Mouse (Mus musculus): ENCODE measurements around the gene Wdr4. TPM values are rescaled to one million over a fixed set of nuclear protein-coding genes. Genes with fewer than 3 reads are reported as not detected.

The Wdr4 gene
- total RNA-seq, 2 experiments from 2014 or later = 20.5 to 24.0 TPM

DNA sequence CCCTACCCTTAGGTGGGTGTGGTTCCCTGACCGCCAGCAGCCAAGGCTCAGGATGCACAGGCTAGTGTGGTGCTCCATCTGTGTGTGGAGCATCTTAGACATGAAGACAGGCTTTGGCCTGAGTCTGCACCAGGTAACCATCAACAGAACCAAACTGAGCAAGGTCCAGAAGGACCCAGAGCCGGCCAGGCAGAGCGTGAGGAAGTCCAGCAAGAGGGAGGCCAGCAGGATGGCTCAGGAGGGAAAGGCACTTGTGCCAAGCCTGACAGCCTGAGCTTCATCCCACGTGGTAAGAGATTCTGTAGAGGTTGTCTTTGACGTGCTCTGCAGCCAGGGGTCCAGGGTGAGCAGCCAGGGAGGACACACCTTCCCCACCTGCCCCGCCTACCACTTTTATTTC is 22.1 kb downstream of the Wdr4 start:
- no peak for DNase-seq

DNA sequence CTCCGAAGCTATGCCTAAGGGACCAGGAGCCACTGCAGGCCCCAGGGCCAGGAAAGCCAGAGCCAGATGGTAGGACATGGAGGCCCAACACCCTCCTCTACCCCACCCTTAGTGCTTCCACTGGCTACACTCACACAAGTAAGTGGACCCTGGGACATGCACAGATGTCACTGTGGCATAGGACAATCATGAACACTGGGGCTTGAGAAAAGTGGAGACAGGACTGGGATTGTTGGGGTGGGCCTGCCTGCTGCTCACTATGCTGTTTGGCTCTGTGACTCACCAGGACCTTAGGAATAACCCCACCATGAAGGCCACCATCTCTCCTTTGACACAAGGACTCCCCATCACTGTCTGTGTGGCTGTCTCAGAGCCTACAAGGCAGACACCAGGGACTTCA is 24.8 kb downstream of the Wdr4 start:
- no peak for DNase-seq

DNA sequence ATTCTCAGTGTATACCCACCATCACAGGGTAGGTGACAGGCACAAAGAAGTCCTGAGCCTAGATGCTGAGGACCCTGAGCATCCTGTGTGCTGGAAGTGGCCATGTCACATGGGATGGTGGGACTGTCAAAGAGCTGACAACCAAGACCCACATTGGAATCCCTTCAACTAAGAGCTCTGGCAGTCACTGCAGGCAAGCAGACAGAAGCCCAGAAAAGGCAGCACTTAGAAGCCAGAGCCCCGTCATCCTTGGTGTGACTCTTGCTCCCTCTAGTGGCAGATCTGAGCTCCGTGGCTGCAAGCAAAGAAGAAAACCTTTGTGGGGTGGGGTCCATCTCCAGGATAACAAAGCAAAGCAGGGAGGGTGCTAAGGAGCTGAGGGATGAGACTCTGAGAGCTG is 27.4 kb downstream of the Wdr4 start:
- peak; percentile 66 to 82 for DNase-seq

DNA sequence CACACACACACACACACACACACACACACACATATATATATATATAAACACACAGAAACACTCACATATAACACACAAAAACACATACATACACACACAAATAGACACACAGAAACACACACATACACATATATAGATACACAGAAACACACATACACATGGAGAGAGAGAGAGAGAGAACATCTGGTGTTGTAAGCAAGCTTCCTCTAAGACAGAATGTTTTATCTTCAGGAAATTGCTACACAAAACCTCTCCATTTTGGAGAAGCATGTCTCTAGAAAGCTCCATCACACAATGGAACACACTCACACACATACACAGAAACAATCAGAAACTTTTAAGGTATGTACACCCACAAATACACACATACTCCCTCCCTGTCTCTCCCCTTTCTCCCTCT is 28.4 kb downstream of the Wdr4 start:
- DNase-seq = no peak

DNA sequence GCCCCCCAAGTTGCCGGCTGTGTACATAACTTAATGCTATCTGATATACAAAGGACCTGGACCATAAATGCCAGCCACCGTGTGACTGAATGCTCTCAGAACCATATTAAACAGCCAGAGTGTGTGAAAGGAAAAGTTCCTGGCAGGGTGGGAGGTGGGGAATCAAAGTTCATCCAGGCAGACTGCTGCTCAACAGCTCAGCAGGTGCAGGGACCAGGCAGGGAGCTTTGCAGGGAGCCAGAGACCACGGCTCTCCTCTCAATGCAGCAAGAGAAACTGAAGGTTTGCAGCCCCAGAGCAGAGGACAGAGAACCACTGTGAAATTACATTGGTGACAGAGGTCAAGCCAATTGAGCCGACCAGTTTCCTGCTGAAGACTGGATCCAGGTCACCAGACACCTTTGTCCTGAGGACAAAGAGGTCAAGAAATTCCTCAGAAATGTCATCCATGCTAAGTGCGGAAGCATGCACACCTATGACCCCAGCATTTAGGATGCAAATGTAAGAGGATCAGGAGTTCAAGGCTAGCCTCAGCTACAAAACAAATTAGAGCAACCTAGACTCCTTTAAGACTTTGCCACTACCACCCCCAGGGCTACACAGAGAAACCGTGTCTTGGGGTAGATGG is 32.2 kb downstream of the Wdr4 start:
- no peak for DNase-seq

DNA sequence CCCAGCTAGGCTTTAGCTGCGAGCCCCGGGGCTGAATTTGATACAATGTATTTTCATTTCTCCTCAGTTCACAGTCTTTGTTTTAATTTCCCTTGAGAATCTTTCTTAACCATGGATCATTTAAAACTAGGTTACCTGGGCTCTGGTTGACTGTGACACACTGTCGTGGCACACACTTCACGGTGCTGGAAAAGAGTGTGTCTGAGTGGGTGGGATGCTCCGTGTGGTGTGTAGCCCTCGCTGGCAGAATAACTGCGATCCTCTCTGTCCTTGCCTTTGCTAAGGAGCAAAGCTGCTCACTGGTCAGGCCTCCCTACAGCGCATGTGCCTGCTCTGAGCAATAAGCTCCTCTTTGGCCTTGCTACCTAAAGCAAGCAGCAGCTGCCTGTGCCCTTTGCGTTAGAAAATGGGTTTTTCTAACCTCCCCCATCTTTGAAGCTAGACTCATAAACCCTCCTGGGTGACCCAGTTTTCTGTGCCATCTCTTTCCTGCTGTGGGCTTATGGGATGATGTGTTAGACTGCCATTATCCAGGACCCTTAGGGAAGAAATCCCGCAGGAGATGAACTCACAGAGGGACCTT is 33.1 kb downstream of the Wdr4 start:
- DNase-seq = no peak

DNA sequence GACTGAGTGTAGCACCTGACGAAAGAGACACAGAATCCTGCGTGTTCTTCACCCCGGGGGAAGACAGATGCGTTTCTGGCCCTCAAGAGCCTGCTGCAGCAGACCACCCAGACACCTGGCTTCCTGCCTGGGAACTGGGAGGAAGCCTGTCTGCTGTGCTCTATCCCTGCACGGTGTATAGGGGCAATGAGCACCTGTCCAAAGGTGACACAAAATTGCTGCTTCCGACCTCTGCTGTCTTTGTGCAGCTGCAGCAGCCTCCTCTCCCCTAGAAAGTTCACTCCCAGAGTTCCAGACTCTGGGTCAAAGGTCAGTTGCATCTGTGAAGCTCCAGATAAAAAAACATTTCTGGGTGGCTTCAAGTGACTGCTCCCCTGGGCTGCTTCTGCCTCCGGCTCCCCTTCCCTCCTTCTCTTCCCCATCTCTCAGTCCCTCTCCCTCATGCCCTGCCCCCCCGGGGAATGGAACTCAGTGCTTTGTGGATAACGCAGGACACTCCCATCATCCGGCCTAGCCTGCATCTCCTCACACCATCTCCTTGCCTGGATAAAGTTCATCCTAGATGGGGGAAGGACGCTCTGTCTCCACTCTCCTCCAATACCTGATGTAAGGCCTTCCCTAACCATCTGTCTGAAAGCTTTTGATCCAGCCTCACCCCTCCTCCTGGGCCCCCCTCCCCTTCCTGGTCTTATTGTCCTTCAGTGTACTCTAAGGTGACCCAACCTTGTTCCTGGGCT is 40.5 kb downstream of the Wdr4 start:
- no peak for DNase-seq

DNA sequence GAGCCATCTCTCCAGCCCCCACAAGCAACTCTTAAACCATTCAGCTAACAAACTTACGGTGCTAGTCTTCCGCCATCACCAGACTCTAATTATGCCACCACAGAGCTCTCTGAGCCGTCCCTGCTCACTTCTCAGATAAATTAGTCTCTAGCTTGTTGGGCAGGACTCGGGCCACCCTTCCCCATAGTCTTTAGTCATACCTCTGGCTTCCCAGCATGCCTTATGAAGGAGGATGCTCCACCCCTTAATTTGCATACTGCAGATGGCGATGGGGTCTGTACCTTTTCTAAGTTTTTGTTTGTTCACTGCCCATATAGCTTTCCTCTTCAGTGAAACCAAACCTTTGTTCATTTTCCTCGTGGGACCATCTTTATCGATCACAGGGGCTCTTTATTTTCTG is 41.2 kb downstream of the Wdr4 start:
- DNase-seq = no peak

DNA sequence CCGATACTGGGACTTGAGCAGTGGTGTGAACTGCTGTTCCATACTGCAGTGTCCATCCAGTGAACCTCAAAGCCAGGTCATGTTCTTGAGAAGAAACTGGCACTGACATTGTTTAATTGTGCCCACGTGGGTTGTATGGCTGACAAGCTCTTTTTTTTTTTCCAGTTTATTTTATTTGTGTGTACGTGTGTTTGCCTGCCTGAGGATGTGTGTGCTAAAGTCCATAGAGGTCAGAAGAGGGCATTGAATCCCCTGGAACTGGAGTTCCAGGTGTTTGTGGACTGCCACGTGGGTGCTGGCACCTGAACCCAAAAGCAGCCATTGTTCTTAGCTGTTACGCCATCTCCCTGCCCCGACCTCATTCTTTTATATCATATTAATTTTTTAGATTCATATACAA is 45.4 kb downstream of the Wdr4 start:
- DNase-seq = no peak

DNA sequence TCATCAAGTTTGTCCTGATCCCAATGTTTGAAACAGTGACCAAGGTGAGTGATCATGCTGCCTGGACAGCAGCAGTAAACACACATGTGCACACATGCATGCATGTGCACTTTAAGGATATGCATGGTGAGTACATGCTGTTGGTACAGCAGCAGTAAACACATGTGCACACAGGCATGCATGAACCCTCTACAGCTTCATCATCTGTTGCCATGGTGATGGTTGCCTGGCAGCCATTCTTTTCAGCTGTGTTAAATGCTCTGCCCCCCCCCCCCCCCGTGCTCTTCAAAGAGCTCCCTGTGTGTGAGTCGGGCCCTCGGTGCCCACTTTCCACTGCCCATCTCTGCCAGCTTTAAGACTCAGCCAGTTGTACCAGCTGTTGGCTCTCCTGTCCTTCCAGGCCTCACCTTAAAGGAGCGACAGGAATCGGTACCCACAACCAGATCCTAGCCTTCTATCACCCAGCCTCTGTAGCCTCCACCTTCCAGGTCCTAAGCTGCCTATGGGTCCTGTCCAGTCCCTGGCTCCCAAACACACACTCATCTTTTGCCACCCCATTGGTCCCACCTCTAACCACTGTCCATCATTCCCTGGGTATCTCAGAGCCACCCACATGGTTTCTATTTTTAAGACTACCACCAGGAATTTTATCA is 48.9 kb downstream of the Wdr4 start:
- DNase-seq = no peak

DNA sequence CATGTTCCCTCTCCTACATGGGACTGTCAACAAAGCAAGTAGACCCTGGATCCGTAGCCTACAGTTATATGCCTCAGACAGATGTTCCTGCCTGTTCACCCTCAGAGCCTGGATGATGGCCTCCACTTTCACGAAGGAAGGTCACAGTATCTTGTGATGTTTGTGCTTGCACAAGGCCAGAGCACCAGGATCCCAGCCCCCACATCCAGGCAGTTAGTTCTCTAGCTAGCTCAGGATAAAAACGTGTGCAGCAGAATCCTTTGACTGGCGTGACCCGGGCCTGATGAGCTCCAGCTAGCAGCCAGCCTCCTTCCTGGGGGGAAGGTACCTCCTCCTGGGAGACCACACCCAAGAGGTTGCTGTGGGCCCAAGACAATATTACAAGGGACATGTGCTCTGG is 51.3 kb downstream of the Wdr4 start:
- DNase-seq = peak; percentile 47 to 52

DNA sequence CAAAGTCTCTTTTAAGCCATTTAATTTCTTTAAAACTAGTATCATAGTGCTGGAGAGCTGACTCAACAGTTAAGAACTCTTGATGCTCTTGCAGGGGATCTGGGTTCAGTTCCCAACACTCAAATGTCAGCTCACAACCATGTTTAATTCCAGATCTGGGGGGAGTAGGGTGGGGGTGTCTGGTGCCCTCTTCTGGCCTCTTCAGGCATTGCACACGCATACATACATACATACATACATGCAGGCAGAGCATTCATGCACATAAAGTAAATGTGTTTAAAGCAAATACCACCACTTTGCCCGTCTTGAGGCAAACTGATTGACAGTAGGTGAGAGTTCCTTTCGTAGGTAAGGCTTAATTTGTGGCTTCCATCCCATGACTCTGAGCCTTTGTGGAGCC is 52.9 kb downstream of the Wdr4 start:
- no peak for DNase-seq

DNA sequence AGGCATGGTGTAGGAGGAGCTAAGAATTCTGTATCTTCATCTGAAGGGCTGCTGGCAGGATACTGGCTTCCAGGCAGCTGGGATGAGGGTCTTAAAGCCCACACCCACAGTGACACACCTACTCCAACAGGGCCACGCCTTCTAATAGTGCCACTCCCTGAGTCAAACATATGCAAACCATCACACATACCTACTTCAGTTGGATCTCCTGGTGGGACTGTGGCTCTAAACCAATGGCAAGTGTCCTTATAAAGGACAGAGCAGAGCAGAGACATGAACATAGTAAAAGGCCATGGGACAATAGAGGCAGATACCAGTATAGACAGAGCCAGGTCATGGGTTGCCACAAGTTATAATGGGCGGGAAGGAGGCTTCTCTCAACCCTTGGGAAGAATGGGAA is 57.3 kb downstream of the Wdr4 start:
- no peak for DNase-seq

DNA sequence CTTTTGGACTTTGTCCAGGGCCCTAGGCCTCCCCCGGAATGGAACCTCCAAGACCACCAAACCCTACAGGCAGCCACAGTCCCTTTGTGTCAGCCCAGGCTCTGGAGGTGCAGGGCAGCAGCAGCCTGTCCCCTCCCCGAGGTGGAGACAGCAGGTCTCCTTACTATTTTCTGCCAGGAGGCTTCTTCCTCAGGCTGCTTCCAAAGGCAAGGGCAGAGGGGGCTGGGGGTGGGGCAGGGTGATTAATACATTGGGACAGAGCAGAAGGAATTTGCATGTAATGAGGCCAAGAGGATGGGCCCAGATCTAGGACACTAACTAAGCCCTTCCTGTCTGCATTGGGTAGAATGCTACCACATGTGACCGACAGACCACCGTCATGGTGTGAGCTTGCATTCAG is 59.4 kb downstream of the Wdr4 start:
- DNase-seq = no peak

DNA sequence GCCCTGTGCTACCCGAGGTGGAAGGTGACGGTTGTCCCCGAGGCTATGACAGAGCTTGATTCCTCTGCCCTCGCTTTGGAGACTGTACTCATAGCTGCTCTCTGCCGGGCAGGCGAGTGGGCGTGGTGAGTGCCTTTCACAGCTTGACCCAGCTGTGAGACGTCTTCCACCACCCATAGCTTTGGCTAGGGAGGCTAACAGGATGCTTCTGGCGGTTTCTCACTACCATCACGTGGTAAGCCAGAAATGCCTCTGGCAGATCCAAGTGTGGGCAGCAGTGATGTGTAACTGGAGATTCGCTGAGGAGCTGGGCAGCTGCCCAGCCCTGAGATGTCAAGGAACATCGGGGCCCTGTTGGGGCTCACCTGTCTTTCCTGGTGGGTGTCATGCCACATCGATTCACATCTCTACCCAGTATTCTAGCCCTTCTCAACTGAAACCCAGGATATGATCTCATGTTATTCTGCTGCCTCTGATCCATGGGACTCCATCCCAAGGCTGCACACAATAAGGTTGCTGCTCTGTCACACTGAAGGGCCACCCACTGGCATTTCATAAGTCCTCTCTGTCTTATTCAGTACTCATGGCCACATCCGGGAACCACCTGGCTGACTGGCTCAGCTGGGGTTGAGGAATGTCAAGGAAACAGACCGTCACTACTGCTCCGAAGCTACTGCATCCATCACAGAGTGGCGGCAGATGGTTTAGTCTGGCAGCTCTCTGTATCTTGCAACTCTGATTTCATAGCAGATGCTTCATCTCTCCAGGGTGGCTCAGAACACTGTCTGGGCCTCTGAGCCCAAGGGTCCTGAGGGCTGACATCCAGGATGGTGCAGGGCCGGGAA is 62.8 kb downstream of the Wdr4 start:
- DNase-seq = peak; percentile 27 to 68

DNA sequence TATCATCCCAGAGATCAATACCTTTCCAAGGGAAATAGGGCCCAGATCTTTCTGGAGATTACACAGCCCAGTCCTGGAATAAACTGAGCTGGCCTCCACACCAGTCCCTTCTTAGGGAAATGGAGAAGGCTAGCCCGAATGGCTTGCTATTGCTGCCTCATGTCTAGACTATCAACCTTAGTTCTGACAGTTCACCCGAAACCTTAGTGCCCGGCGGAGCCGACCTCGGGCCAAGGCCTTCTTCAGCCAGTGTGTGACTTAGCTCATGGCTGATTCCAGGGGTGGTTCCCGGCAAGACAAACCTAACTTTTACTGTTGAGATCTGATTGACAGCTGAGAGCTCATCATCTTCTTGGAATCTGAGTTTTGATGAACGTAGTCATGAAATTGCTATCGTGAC is 65.7 kb downstream of the Wdr4 start:
- DNase-seq = peak; percentile 54 to 64

DNA sequence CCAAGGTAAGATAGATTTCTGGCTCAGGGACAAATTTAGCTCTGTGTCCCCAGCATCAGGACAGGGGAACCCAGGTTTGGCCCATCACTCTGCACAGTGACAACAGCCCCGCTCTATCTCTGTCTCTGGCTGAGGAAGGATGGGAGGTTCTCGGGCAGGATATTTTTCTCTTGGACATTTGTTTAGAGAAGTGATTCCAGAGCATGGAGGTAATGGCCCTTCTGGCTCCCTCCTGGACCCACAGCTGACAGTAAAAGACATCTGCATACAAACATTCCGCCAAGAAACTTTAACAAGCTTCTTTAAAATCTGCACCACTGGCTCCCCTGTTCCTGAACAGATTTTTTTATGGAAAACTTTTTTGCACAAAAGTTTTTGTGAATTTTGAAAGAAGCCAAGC is 66.3 kb downstream of the Wdr4 start:
- no peak for DNase-seq

DNA sequence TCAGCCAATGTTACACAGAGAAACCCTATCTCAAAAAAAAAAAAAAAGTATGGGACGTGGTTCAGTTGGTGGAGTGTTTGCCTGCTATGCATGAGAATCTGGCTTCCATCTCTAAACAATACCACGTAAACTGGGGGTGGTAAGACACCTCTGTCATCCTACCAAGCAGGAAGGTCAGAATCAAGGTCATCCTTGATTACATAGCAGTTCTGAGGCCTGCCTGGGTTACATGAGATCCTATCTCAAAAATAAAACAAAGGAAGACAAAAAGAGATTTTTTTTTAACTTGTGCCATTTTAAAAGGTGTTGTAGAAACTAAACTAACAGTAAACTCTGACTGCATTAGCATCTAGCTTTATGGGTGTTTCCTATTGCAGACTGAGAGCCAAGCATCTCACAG is 67.0 kb downstream of the Wdr4 start:
- DNase-seq = no peak

DNA sequence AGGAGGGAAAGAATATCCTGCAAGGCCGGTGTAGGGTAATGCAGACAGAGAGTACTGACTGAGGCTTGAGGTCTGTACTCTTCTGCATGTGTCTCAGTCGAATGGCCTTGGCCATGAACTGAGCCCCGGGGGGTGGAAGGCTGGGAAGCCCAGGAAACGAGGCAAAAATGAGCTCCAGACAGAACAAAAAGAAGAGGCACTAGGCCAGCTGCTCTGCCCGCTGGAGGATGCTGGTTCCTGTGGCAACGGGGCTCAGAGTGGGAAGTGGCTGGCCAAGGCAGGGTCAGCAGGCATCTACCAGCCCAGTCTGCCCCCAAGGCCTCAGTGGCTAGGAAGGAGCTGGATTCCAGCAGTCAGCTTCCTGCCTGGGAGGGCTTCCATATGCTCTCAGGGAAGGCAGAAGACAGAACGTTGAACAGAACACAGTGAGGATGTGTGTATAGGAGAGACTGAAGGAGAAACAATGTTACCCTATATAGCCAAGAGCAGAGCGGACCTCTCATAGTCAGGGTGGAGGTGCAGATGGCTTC is 68.5 kb downstream of the Wdr4 start:
- peak; percentile 67 to 76 for DNase-seq

DNA sequence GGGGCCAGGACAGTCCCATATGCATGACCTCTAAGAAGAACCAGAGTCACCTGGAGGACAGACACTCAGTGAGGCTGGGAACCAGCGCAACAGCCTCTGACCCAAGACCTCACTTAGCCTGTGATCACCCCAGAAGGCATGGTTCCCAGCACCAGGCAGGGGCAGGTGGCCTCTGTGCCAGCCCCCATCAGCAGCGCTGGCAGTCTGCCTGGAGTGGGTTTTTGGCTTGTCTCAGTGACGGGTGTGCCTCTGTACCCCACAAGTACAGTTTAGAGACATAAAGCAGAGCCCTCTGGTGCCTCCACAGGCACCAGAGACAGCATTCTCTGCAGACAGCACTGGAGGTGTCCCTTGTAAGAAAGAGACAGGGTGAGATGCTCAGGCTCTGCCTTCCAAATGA is 69.6 kb downstream of the Wdr4 start:
- no peak for DNase-seq

DNA sequence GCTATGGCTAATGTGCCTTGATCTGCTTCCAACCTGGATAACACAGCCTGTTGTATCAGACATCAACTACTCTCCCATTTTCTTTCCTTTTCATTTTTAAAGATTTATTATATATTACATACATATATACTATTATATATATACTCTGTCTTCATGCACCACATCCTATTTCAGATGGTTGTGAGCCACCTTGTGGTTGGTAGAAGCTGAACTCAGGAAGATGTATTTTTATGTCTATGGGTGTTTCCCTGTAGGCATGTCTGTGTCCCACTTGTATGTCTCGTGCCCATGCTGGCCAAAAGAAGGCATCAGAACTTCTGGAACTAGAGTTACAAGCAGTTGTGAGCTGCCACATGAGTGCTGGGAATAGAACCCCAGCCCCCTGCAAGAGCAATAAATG is 71.3 kb downstream of the Wdr4 start:
- DNase-seq = no peak

DNA sequence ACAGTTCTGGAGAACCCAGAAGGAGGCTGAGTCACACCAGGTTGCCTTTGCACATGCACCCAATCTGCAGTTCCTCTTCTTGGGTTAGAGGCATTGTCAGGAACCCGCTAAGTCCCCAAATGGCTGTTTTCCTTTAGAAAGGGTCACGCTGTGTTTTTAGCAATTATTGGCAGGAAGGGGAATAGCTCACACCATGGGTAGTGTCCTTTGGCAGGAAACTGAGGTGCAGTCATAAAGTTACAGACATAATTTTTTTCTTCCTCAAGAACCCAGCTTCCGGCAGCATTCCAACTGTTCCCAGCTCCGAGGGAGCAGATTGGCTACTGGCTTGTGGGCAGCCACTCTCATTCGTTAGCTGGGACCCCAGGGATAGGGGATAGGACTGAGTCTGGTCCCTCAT is 72.0 kb downstream of the Wdr4 start:
- no peak for DNase-seq

All from adrenal gland, postnatal 36 days (tissue).